ENCODE assay signal across 8 mouse cellular contexts in the genomic region with DNA sequence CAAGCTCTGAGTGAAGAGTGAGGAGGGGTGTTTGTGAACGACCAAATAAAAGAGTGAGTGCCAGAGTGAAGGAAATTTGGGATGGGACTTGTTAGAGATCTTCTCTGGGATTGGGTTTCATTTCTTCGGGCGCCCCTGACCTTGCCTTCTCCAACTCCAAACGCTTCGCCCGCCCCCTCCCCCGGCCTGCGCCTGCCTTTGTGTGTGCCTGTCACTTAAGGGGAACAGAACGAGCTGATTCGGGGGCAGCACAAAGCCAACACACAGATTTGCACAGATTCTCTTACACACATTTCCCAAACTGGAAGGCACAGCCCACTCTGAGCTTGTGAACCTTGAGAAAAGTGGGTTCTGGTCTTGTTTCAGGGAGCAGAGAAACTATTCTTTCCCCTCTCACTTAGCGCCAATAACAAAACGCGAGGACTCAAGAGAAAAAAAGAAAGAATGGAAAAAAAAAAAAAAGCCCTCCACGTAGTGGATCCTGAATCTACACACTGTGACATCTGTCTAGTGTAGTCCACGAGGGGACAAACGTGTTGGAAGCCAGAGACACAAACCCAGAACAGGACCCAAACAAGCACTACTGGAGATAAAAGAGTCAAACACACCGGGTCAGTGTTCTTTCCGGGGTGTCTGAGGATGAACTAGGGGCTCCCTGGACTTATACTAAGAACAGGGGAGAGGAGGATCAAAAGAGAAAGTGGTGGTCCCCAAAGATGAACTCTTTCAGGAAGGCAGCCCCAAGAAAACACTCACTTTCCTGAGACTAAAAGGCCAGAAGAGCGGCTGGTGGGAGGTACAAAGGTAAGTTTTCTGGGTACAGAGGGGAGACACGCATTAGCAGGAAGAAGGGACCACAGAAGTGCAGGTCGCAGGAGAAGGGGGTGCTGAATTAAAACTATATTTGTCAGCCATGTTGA. TPM values are rescaled to one million over a fixed set of nuclear protein-coding genes. Genes with fewer than 3 reads are reported as not detected.
A peak's percentile ranks its signal among the peaks of the same experiment; 100 is the strongest.
DNase-seq lines count a peak whose midpoint lies in the region; ATAC-seq and TF ChIP-seq lines count a peak whose summit lies in the region.

No protein-coding gene starts in this region.

- peaks cover 7% of the 10 kb centered on the region for H3K4me1 ChIP-seq in heart, embryonic 12.5 days (replicated peaks)
- 0 out of 2 replicates have a peak, but pooled peaks cover 5% of the 10 kb centered on the region for H3K4me1 ChIP-seq in kidney, postnatal 0 days (replicated peaks; ENCODE audit: insufficient read depth, low read length)
- H3K4me1 ChIP-seq in liver, embryonic 16.5 days (ENCODE audit: control insufficient read depth, low read depth, low read length), result peaks cover 3% of the 10 kb centered on the region
- H3K4me1 ChIP-seq in neural tube, embryonic 14.5 days (ENCODE audit: control insufficient read depth, insufficient read depth, low read length), result peaks cover 5% of the 10 kb centered on the region; the same call in 1 of the 2 replicates

- DNase-seq in 3T3-L1 (ENCODE audit: low read depth, low spot score), result peak; percentile 62
- peak; percentile 77 for DNase-seq in Muller cell, postnatal 12 days (ENCODE audit: inconsistent ontology term)
- DNase-seq in cerebellum, postnatal 36 days, result peak; percentile 13 to 25
- peak; percentile 72 for DNase-seq in kidney, postnatal 0 days (ENCODE audit: low spot score)
- peak; percentile 23 for DNase-seq in urinary bladder, postnatal 14 days (ENCODE audit: low spot score)

- H3K27me3 ChIP-seq in heart, embryonic 12.5 days (replicated peaks), result no peaks in the 10 kb centered on the region
- H3K27me3 ChIP-seq in kidney, postnatal 0 days (ENCODE audit: insufficient read depth, low read length), result no peaks in the 10 kb centered on the region
- H3K27me3 ChIP-seq in liver, embryonic 16.5 days (ENCODE audit: control insufficient read depth, insufficient read depth, low read depth, low read length), result peaks cover 2% of the 10 kb centered on the region
- no peaks in the 10 kb centered on the region for H3K27me3 ChIP-seq in neural tube, embryonic 14.5 days (ENCODE audit: control insufficient read depth, insufficient read depth, low read length)

- no peak for ATAC-seq in heart, embryonic 12.5 days (ENCODE audit: insufficient number of reproducible peaks, low FRiP score)
- ATAC-seq in kidney, postnatal 0 days (replicated peaks; ENCODE audit: low FRiP score, low read depth), result no peak
- ATAC-seq in liver, embryonic 16.5 days (ENCODE audit: low read depth), result no peak
- no peak; the same call in 1 of the 2 replicates for ATAC-seq in neural tube, embryonic 14.5 days (ENCODE audit: low read depth)

- H3K9ac ChIP-seq in heart, embryonic 12.5 days, result peak overlapping the region; percentile 87
- H3K9ac ChIP-seq in kidney, postnatal 0 days (ENCODE audit: low read depth, low read length), result peak overlapping the region; percentile 89
- peak overlapping the region; percentile 73 for H3K9ac ChIP-seq in liver, embryonic 16.5 days (ENCODE audit: low read depth, low read length)
- H3K9ac ChIP-seq in neural tube, embryonic 14.5 days (replicated peaks; ENCODE audit: low read depth, low read length), result peak overlapping the region; percentile 75

- H3K27ac ChIP-seq in heart, embryonic 12.5 days (ENCODE audit: poor library complexity, severe bottlenecking), result peak overlapping the region; percentile 94
- H3K27ac ChIP-seq in kidney, postnatal 0 days, result peak overlapping the region; percentile 96
- H3K27ac ChIP-seq in liver, embryonic 16.5 days (ENCODE audit: low read length), result peak overlapping the region; percentile 82
- peak overlapping the region; percentile 94 for H3K27ac ChIP-seq in neural tube, embryonic 14.5 days (ENCODE audit: low read depth, low read length)

- WGBS in heart, embryonic 12.5 days, result under 1% methylated on average over 21 of the region's 21 CpGs
- WGBS in kidney, postnatal 0 days, result under 1% methylated on average over 21 of the region's 21 CpGs
- under 1% methylated on average over 21 of the region's 21 CpGs for WGBS in liver, embryonic 16.5 days (ENCODE audit: insufficient replicate concordance)
- WGBS in neural tube, embryonic 14.5 days, result under 1% methylated on average over 21 of the region's 21 CpGs

- no peaks in the 10 kb centered on the region for H3K9me3 ChIP-seq in heart, embryonic 12.5 days (replicated peaks)
- H3K9me3 ChIP-seq in kidney, postnatal 0 days (replicated peaks; ENCODE audit: low read length), result no peaks in the 10 kb centered on the region
- no peaks in the 10 kb centered on the region for H3K9me3 ChIP-seq in liver, embryonic 16.5 days (replicated peaks; ENCODE audit: control insufficient read depth, low read length)
- no peaks in the 10 kb centered on the region for H3K9me3 ChIP-seq in neural tube, embryonic 14.5 days (ENCODE audit: control insufficient read depth, low read length)

- H3K4me2 ChIP-seq in heart, embryonic 12.5 days, result peak overlapping the region; percentile 72
- peak overlapping the region; percentile 86 for H3K4me2 ChIP-seq in kidney, postnatal 0 days (ENCODE audit: low read length)
- H3K4me2 ChIP-seq in liver, embryonic 16.5 days (ENCODE audit: low read depth, low read length), result peak overlapping the region; percentile 79
- peak overlapping the region; percentile 65 for H3K4me2 ChIP-seq in neural tube, embryonic 14.5 days (ENCODE audit: low read depth, low read length)

- H3K4me3 ChIP-seq in heart, embryonic 12.5 days, result peak overlapping the region; percentile 77
- peak overlapping the region; percentile 85 for H3K4me3 ChIP-seq in kidney, postnatal 0 days (replicated peaks; ENCODE audit: low read depth, low read length)
- H3K4me3 ChIP-seq in liver, embryonic 16.5 days (ENCODE audit: low read depth, low read length), result peak overlapping the region; percentile 75
- H3K4me3 ChIP-seq in neural tube, embryonic 14.5 days (ENCODE audit: low read depth, low read length), result peak overlapping the region; percentile 78

- TF ChIP-seq CTCF in kidney, postnatal 0 days (IDR thresholded peaks at IDR 0.05; ENCODE audit: low read depth), result no peak

- H3K36me3 ChIP-seq in heart, embryonic 12.5 days, result peaks cover 3% of the 10 kb centered on the region
- H3K36me3 ChIP-seq in kidney, postnatal 0 days (ENCODE audit: insufficient read depth, low read length), result no peaks in the 10 kb centered on the region
- no peaks in the 10 kb centered on the region for H3K36me3 ChIP-seq in liver, embryonic 16.5 days (ENCODE audit: control insufficient read depth, insufficient read depth)
- H3K36me3 ChIP-seq in neural tube, embryonic 14.5 days (ENCODE audit: control insufficient read depth, insufficient read depth, low read length), result no peaks in the 10 kb centered on the region

RNA-seq across cellular contexts. Expression of a gene that starts 1.6 kb away (rescaled TPM):
- 15.3 and 16.3 TPM in 2 replicates for polyA plus RNA-seq in heart, embryonic 12.5 days (2016; fragmentation: Nextera tagmentation; extraction: Ambion mirVana)
- 12.5 and 13.5 TPM in 2 replicates for polyA plus RNA-seq in kidney, postnatal 0 days (2015; fragmentation: Nextera tagmentation; extraction: Ambion mirVana)
- polyA plus RNA-seq in liver, embryonic 16.5 days (2015; fragmentation: Nextera tagmentation; extraction: Ambion mirVana), result 2.9 and 3.0 TPM in 2 replicates
- 18.5 and 28.4 TPM in 2 replicates for polyA plus RNA-seq in neural tube, embryonic 14.5 days (2014; fragmentation: Nextera tagmentation; extraction: Ambion mirVana)

Comparison
In these comparisons a context has a peak if more than half of its experiments do, and no peak if none do; other contexts are left out.
1. DNase-seq: peak in every context shown above with its lines; median percentile 77 in Muller cell, postnatal 12 days; 72 in kidney, postnatal 0 days; 62 in 3T3-L1; 23 in urinary bladder, postnatal 14 days; 19 in cerebellum, postnatal 36 days.